Mouse (Mus musculus) T-helper 1 cell (primary cell): ENCODE results near the gene Lbx2.

Experiments used
- in situ Hi-C: fragments of 300-600 bp; cut with MboI, MseI; formaldehyde crosslinking; loops from one replicate; pipeline ENCODE4 v1.15.1; 2025; ENCODE audit warnings: high pct_unique_total_duplicates

Gene Lbx2

GRCm38 (mm10) chr6:83108762-83109668 is 22.8 kb downstream of the Lbx2 start, which contains the start of gene Mrpl53:
Gene Mrpl53, plus strand, starts transcription at chr6:83109040.
- in situ Hi-C loops: loop anchor here (5.0 kb wide), 1 partner anchor 48 kb away; the partner anchor contains the start of genes 1700003E16Rik and Wdr54

GRCm38 (mm10) chr6:83111510-83112136 is 25.5 kb downstream of the Lbx2 start:
- in situ Hi-C loops: no loop called here

GRCm38 (mm10) chr6:83115011-83115671 is 29.0 kb downstream of the Lbx2 start, which contains the start of gene Mogs:
Gene Mogs, plus strand, starts transcription at chr6:83115496.
- in situ Hi-C loops: no loop called here

- in situ Hi-C loops: no loop called here
Observed at GRCm38 (mm10) chr6:83115682-83116372, 29.7 kb downstream of the Lbx2 start.

- in situ Hi-C loops: no loop called here
Observed at GRCm38 (mm10) chr6:83116373-83117164, 30.4 kb downstream of the Lbx2 start.

GRCm38 (mm10) chr6:83117165-83117438 is 30.9 kb downstream of the Lbx2 start:
- in situ Hi-C loops: no loop called here

- in situ Hi-C loops: no loop called here
Observed at GRCm38 (mm10) chr6:83117616-83118015, 31.4 kb downstream of the Lbx2 start.

- in situ Hi-C loops: no loop called here
Observed at GRCm38 (mm10) chr6:83118369-83118768, 32.2 kb downstream of the Lbx2 start.

- in situ Hi-C loops: no loop called here
Observed at GRCm38 (mm10) chr6:83118825-83119733, 32.9 kb downstream of the Lbx2 start.

GRCm38 (mm10) chr6:83119734-83120051 is 33.5 kb downstream of the Lbx2 start:
- in situ Hi-C loops: no loop called here

DNA sequence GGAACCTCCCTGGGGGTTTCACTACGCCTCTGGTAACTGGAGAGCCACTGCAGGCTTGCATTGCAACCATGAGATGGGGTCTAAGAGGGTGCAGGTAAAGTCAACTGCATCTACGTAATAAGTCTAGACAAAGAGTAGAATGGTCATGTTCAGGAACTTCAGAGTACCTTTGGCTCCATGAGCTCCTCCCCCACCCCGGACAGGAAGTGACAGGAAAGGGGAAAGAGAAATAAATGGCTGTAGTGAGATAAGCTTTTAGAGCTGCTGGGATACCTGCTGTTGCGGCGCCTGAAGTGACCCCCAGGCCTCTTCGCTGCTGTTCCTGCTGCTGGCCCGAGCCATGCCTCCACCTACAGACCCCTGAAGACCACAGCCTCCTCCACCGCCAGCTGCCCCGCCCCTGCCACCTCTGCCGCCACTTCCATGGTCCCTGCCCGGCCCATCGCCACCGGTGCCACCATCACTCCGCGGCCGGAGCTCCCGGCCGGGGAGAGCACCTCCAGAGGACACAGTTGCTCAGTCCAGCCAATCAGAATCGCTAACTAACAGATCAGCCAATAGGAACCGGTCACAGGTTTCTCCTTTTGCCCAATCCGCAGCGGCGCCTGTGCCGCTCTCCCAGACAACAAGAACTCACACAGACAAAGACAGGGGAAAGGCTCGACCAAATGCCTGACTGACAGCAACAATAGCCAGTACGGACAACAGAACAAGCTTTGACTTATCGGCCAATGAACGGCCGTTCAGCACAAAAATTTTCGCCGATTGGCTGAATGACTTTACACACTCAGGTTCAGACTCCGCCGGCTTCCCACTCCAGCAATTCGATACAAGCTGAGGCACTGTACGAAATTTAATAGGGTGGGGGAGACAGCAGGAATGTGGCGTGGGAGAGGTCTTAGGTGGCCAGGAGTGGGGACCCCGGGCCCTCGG is 35.0 kb downstream of the Lbx2 start, which contains the start of gene Wbp1:
TSS of gene Wbp1 (minus strand) at position 630 of the 933 bp plus-strand sequence.
- in situ Hi-C loops: no loop called here

- in situ Hi-C loops: no loop called here
Observed at GRCm38 (mm10) chr6:83121863-83122710, 35.9 kb downstream of the Lbx2 start.

- in situ Hi-C loops: no loop called here
Observed at GRCm38 (mm10) chr6:83122961-83123360, 36.8 kb downstream of the Lbx2 start.

DNA sequence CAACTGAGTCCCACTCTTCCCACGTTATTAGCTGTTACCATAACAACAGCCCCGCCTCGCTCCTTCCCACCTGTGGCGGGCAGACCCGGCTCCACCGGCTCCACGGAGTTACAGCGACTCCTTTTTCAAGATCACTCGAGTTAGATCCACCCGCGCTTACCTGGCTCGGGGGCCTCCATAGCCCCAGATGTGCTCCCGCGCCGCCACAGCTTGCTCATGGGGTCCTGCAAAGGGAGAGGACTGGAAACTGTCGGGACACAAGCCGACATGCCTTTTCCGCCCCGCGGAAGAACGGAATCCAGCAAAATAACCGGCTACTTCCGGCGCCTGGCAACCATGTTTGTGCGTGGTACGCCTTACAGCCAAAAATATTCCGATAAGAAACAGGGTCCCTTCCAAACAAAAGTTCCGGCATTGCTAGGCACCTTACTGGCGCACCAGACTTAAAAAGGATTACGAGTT is 38.7 kb downstream of the Lbx2 start:
- in situ Hi-C loops: no loop called here

GRCm38 (mm10) chr6:83125331-83125730 is 39.2 kb downstream of the Lbx2 start, which contains the start of gene Ino80b:
Gene Ino80b, minus strand, starts transcription at chr6:83125431.
- in situ Hi-C loops: no loop called here

GRCm38 (mm10) chr6:83127419-83127818 is 41.3 kb downstream of the Lbx2 start:
- in situ Hi-C loops: no loop called here

DNA sequence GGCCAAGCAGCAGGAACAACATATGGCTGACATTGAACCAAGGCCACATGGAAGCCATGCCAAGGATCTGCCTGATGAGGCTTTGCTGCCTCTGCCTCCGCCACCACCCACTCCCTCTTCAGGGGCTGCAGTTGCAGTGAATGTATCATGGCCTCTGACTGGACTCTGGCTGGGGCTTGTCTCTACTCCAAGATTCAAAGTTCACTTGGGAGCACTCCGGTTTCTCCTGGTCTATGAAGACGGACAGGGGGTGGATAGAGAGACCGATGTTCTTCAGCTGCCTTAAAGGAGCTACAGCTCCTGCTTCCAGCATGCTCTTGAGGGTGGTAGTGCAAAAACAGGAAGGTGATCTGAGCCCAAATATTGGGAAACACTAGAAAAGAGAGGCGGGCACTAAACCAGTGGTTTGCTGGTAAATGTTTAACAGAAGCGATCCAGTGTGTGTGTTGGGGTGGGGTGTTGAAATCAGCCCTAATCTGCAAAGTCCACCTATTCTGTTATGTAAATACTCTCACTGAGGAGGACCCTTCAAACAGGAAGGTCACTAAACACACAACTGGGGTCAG is 45.4 kb downstream of the Lbx2 start:
- in situ Hi-C loops: no loop called here
